Mouse (Mus musculus) splenic B cell, adult 2 months (primary cell): ENCODE results near the gene Aff1.

Source experiments
- DNase-seq: peaks from one replicate; pipeline ENCODE4 v3.0.0-alpha.2; 2011; ENCODE audit warnings: low read depth, low spot score
- H3K27me3 ChIP-seq: 2 replicates; pipeline ENCODE4 v1.6.1; 2012; ENCODE audit warnings: mild to moderate bottlenecking, low read length, moderate library complexity, mixed read lengths; ENCODE audit not compliant: control insufficient read depth, poor library complexity, insufficient read depth, severe bottlenecking
- H3K36me3 ChIP-seq: 2 replicates; pipeline ENCODE4 v1.6.1; 2012; ENCODE audit warnings: mild to moderate bottlenecking, low read length, moderate library complexity, mixed read lengths; ENCODE audit not compliant: control insufficient read depth, poor library complexity, insufficient read depth, severe bottlenecking

Aff1 gene

DNA sequence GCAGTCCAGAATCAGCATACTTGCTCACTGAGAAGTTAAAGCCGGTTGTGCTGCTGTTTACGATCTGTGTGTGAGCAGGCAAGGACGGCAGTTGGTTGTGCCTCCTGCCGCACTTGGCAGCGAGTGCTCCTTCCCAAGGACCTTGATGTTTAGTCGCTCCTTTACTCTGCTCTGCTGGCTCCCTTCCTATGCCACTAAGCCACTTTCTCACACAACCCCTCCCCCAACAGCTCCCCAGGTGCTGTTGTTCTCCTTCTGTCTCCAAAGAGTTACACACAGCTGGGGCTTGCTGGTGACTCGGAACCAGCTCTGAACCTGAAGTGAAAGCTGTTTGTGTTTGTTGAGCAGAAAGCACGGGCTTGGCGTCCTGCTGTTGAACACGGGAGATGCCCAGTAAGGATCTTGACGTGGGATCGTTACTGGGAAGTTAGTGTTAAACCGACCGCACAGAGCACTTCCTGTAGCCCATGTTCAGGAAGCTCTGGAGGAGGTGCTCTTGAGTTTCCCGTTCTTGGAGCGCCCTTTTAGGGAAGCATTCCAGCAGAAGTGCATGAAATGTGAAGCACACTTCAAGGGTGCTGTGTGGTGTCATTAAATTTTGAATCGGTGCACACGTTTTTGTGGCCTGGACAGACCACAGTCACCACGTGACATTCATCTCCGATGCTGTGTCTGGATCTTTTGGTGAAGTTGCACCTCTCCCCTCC is 68.4 kb downstream of the Aff1 start:
- no peaks in the 10 kb centered on the region for H3K36me3 ChIP-seq
- no peaks in the 10 kb centered on the region for H3K27me3 ChIP-seq
- DNase-seq: peak; percentile 67

DNA sequence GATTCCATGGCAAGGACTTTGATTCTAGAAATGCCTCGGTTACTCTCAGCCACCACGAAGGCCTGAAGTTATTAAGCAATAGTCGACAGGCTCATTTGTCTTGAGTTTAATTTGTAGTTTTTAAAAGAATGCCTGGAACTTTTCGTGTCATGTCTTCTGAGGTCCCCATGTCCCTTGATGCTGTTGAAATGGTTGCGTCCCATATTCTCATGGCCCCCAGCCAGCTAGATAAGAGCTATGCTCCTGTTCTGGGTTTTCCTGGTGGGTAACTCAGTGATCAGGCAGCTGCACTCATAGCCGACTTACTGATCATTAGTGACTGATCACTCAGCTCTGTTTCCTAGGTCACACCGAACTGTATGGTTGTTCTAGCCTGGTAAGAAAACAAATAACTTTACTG is 69.6 kb downstream of the Aff1 start:
- no peaks in the 10 kb centered on the region for H3K27me3 ChIP-seq
- H3K36me3 ChIP-seq: no peaks in the 10 kb centered on the region; the same call in 1 of the 2 replicates
- no peak for DNase-seq

DNA sequence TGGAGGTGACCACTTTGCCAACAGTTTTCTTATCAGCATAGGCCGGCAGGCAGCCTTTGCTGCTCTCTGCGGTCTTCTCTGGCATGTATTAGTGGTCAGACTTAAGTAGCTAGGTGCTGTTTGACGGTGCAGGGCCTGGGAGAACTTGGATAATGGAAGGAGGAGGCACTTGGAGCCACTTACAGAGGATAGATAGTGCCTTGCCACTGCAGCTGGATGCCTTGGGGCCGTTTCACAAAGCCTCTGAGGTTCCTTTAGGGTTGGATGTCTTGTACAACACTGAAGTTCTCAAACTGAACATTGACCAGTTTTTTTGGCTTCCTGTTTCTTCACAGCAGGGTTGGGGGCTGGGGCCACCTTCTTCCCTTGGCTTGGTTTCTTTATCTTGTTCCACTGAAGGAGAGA is 70.7 kb downstream of the Aff1 start:
- no peaks in the 10 kb centered on the region for H3K27me3 ChIP-seq
- no peak for DNase-seq
- no peaks in the 10 kb centered on the region; the same call in 1 of the 2 replicates for H3K36me3 ChIP-seq

DNA sequence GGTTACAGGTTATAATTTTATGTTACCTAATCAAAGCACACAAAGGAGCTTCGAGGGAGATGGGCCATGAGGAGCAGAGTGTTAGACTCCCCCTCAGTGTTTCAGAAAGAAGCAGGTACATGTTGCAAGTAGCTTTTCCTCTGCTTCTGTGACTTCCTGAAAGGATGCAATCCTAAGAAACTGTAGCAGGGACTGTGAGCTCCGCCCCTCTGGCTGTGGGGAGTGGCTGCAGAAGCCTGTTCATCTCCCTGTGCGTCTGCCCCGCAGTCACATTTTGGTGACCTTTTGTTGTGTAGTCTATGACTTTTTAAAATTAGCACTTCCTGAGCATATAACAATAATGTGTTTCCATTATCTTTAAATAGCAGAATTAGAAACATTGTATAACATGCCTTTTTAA is 73.2 kb downstream of the Aff1 start:
- Histone ChIP-seq H3K27me3 (no peaks in the 10 kb centered on the region), H3K36me3 (no peaks in the 10 kb centered on the region; the same call in 1 of the 2 replicates)
- no peak for DNase-seq

DNA sequence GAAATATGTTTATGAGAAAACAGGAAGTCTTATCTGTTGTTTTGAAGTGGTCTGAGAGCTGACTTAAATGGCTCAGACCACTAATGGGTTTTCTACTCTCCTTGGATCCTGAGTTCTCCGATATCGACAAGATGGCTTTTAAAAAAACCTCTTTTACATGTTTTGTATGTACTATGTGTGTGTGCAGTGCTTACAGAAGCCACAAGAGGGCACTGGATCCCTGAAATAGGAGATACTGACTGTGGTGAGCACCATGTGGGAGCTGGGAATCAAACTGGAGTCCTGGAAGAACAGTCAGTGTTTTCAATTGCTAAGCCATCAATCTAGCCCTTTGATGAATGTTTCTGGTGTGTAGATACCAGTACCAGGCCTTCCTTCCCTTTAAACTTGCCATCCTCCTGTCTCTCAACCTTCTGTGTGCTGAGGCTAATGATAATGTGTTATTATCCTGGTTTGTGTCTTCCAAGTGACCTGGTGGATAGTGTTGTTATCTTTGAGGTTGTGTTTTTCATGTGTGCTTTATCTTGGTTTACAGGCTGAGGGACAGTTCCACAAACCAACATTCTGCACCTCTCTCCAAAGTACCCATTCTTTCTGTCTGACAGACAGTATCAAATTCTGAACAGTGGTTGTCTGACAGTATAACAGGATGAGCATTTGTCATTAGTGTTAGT is 73.7 kb downstream of the Aff1 start:
- Histone ChIP-seq H3K36me3 (no peaks in the 10 kb centered on the region; the same call in 1 of the 2 replicates), H3K27me3 (no peaks in the 10 kb centered on the region)
- no peak for DNase-seq

DNA sequence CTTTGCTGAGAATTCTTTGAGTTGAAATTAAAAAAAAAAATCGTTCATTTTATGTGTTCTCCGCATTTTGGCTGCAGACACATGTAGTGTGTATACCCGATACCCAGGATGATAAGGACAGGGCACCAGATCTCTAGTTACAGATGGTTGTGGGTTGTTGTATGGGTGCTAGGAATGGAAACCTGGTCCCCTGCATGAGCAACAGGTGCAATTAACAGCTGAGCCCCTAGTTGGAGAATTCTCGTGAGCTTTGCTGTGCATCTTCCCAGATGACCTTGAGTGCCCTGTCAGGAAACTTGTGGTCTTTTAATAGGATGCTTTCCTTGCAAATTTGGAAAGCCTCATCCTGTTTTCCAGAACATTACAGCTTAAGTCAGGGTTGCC is 74.2 kb downstream of the Aff1 start:
- H3K27me3 ChIP-seq: no peaks in the 10 kb centered on the region
- H3K36me3 ChIP-seq: no peaks in the 10 kb centered on the region; the same call in 1 of the 2 replicates
- no peak for DNase-seq

DNA sequence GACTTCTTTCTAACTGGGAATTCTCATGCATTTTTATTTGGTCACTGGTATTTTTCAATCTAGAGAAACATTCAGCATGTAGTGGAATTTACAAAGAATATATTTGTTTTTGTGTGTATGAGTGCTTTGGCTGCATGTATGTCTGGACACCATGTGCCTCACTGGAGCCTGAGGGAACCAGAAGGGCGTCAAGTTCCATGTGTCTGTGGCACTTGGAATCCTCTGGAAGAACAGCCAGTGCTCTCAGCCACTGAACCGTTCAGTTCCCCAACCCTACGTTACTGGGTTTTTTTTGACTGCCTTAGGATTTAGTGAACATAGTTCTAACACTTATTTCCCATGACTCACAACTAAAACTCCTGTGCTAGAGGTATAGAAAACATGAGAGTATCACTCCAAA is 76.8 kb downstream of the Aff1 start:
- no peaks in the 10 kb centered on the region; the same call in 1 of the 2 replicates for H3K36me3 ChIP-seq
- H3K27me3 ChIP-seq: no peaks in the 10 kb centered on the region

DNA sequence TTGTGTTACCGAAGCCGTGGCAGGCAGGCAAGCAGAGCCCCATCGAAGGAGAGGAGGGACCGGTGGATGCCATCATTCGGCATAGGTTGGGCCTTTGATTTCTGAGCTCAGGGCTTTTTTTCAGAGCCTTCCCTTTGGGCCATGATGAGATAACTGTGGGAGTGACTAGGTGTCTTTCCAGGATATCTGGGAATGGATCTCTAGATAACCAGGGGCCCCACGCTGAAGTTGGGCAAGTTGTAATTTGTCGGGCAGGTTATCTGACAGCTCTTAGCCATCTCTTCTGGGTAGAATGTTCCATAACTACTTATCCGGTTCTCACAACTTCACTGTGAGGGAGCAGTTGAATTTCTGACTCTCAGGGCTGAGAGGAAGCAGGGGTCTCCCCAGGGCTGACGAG is 77.5 kb downstream of the Aff1 start:
- DNase-seq: no peak
- H3K27me3 ChIP-seq: no peaks in the 10 kb centered on the region
- H3K36me3 ChIP-seq: no peaks in the 10 kb centered on the region; the same call in 1 of the 2 replicates

More for the DNA sequence above, 76.8 kb downstream of the Aff1 start:
- no peak for DNase-seq

DNA sequence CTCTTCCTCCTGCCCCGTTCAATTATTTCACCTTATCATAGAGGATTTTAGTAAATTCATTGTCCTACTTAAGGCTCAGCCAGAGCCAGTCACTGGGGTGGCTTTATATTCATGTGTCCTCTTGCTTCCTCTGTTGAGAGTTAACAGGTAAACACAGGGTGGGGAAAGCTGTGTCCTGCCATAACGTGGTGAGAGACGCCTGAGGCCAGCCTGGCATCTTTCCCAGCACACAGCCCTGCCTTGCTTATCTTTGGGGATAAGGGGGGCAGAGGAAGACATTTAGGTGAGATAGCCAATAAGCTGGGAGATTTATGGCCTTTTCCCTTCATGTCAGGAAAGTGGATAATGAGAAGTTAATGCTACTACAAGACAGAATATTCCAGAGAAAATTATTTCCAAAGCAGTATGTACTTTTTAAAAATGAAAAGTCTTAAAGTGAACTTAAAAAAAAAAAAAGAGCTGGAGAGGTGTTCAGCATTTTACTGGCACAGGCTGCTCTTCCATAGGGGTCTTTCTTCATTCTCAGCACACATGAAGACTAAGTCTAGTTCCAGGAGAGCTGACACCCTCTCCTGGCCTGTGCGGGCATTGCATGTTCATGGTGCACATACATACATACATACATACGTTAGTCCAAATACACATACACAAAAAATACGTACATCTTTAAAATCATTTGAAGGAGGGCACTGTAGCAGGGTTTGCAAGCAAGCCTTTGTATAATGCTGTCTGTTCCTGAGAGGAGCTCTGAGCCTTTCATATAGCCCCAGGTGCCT is 78.5 kb downstream of the Aff1 start:
- DNase-seq: no peak
- H3K36me3 ChIP-seq: peaks cover 2% of the 10 kb centered on the region; the same call in 1 of the 2 replicates
- no peaks in the 10 kb centered on the region for H3K27me3 ChIP-seq

DNA sequence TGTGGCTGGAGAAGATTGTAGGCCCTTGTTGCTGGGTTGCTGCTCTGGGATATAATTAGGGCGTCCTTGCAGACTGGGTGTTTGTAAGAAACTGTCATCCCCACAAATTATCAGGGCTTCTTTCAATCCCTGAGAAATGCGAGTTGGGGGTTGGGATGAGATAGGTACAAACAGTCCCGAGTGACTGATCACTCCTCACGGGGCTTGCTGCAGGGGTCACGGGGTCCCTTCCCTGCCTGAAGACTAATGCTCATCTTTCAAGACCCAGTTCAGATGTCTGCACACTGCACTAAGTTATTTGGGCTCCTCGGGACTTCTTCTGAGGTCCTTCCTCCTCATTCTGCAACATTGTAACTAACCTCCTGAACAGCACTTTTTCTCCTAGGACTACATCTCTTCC is 79.2 kb downstream of the Aff1 start:
- DNase-seq: no peak
- no peaks in the 10 kb centered on the region for H3K27me3 ChIP-seq
- H3K36me3 ChIP-seq: peaks cover 3% of the 10 kb centered on the region; the same call in 1 of the 2 replicates

DNA sequence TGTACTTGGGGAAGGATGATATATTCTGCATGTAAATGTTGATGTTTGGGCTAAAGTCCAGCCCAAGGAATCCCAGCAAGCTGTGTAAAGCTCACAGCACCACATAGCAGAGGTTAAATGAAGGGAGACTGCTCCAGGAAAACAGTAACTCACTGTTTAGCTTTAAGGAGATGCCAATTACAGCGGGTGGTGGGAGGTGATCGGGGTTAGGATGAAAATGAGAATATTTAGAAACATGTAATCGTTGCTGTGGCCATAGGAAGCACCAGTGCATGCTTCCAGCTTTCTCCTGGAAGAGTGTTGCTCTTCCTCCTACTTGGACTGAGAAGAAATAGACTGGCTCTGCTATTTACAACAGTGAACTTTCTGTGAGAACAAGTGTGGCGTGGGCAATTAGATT is 80.1 kb downstream of the Aff1 start:
- no peak for DNase-seq
- peaks cover 3% of the 10 kb centered on the region for H3K36me3 ChIP-seq

DNA sequence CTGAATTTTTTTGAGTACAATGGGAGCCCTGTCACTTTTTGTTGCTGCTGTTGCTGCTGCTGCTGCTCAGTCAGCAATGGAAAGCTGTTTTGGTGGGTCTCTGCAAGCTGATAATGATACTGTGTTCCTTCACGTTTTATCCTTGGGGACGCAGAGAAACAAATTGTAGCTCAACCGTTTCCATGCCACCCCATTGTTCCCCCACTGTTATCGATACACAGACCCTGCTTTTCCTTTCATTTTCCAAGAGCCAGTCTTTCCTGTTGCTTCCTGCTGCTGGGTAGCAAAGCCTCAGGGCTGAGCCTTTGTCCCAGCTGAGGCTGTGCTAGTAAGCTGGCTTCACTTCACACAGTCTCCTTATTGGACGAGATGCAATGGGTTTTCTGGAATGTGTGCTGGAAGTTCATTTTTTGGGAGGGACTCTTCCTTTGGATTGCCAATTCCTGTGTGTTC is 81.0 kb downstream of the Aff1 start:
- Histone ChIP-seq H3K27me3 (no peaks in the 10 kb centered on the region), H3K36me3 (peaks cover 3% of the 10 kb centered on the region)
- no peak for DNase-seq

More for the DNA sequence above, 80.1 kb downstream of the Aff1 start:
- no peaks in the 10 kb centered on the region for H3K27me3 ChIP-seq

DNA sequence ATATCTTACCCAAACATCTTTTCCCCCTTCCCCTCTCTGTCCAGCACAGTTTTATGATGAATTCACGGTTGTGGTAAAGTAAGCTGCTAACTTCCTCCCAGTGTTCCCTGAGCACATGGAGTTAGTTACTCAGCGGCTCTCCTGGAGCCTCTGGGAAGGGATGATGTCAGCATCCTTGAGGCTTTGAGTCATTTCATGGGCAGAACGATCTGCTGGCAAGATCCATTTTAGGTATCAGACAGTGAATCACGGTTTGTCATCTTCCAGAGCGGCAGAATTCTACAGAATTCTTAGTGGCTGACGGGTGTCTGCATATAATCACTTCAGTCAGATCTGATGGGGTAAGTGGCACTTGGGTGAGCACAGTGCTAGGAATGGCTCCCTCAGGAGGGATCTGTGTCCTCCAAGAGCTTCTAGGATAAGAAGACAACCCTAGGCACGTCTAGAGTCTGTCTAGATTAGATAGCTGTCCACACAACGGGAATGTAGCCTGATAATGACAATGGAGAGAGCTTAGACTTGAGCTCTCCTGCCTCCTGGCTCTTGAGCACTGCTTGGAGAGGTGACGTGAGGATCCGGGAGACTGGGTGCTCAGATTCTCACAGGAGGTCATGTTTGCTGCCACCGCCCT is 82.6 kb downstream of the Aff1 start:
- Histone ChIP-seq H3K36me3 (peaks cover 5% of the 10 kb centered on the region), H3K27me3 (no peaks in the 10 kb centered on the region)
- no peak for DNase-seq

DNA sequence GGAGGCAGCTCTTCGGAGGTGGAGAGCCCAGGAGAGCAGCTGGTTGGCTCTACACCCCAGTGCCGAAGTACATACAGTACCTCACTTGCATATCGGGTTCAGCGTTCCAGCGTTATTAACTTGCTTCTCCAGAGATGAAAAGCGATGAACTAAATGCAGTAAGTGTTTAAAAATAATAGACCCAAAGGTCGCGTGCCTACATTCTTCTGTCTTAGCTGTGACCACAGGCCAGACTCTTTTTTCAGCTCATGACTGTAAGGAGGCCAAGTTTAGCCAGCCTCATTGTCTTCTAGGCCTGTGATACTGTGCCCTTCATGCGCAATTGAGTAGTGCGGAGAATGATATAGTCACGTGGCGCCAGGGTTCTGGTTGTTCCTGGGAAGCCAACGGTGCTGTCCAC is 83.3 kb downstream of the Aff1 start:
- peaks cover 5% of the 10 kb centered on the region for H3K36me3 ChIP-seq
- no peaks in the 10 kb centered on the region for H3K27me3 ChIP-seq
- no peak for DNase-seq
